Mouse (Mus musculus): ENCODE results near the gene Cnih3.

DNA sequence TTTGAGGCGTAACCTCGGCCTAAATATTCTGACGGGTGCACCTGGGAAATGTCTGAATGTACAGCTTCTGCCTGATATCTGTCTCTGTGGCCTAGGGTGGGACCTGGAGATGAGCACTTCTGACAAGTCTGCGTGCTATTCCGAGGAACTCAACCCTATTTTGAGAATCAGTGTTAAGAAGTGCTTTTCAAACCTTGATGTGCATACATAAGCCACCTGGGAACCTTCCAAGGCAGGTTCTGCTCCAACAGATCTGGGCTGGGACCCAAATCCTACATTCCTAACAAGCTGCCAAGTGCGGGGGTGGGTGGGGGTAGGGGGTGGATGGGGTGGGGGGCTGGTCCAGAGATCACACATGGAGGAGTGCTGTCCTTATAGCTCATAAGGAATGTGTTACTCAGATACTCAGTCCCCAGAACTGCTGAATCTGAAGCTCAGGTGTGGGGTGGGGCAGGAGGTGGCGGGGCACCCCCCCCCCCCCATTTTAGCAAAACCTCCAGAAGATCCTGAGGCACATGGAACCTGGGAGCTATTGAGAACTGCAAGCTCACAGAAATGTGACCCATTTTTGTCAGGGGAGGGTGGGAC, 89.3 kb downstream of the Cnih3 start:
- no peak for TF ChIP-seq ZNF384 (IDR thresholded peaks at IDR 0.05; ENCODE audit: low read depth, low read length)
- TF ChIP-seq ZC3H11A (IDR thresholded peaks at IDR 0.05; ENCODE audit: borderline replicate concordance, low read depth, low read length): no peak
- TF ChIP-seq CHD2 (IDR thresholded peaks at IDR 0.05; ENCODE audit: low read depth, low read length): no peak
- no peak for TF ChIP-seq MAFK (IDR thresholded peaks at IDR 0.05; ENCODE audit: insufficient read depth, low read depth, low read length)
- no peak for TF ChIP-seq HCFC1 (IDR thresholded peaks at IDR 0.05; ENCODE audit: borderline replicate concordance, insufficient read depth, low read length)

Measured in ES-E14 (cell line).